Mouse (Mus musculus) midbrain, embryonic 10.5 days (tissue): ENCODE measurements around the gene Sdr42e1. TPM values are rescaled to one million over a fixed set of nuclear protein-coding genes. Genes with fewer than 3 reads are reported as not detected.

Source experiments
- DNase-seq: peaks from one replicate; pipeline ENCODE4 v3.0.0-alpha.2; 2017; ENCODE audit warnings: low spot score
- H3K27ac ChIP-seq: fragments of 300-500 bp; sonication (generic); replicated peaks from 2 replicates; pipeline ENCODE4 v1.5.1; 2016; ENCODE audit warnings: mild to moderate bottlenecking
- H3K27me3 ChIP-seq: fragments of 300-500 bp; sonication (generic); 2 replicates; pipeline ENCODE4 v1.6.1; 2016; ENCODE audit warnings: low read depth, mild to moderate bottlenecking; ENCODE audit not compliant: poor library complexity, severe bottlenecking
- H3K36me3 ChIP-seq: fragments of 300-500 bp; sonication (generic); 2 replicates; pipeline ENCODE4 v1.6.1; 2016; ENCODE audit warnings: mild to moderate bottlenecking, moderate library complexity
- H3K4me1 ChIP-seq: fragments of 300-500 bp; sonication (generic); 2 replicates; pipeline ENCODE4 v1.6.1; 2016
- H3K4me3 ChIP-seq: fragments of 300-500 bp; sonication (generic); 2 replicates; pipeline ENCODE4 v1.5.1; 2016; ENCODE audit warnings: mild to moderate bottlenecking, moderate library complexity
- H3K9me3 ChIP-seq: fragments of 300-500 bp; sonication (generic); replicated peaks from 2 replicates; pipeline ENCODE4 v1.6.1; 2016; ENCODE audit warnings: mild to moderate bottlenecking
- WGBS: fragments of 180-500 bp; shearing (Covaris S2); methylation state at CpG from one replicate; pipeline ENCODE4 v1.1.7; 2016; 5-methylcytosine and 5-hydroxymethylcytosine counted together
- polyA plus RNA-seq: library from polyadenylated mRNA; unstranded; fragments of >200 nt; fragmentation: Nextera tagmentation; extraction: Ambion mirVana; gene quantifications from 2 replicates; pipeline ENCODE4 v1.2.1, GENCODE M21; 2016

Gene Sdr42e1
- polyA plus RNA-seq, 1 experiment from 2014 or later = 0.46 TPM

- 89% methylated on average over 7 of the region's 7 CpGs for WGBS
- DNase-seq = no peak
- Histone ChIP-seq H3K36me3 (no peaks in the 10 kb centered on the region), H3K4me3 (no peak overlapping the region), H3K27ac (no peak overlapping the region), H3K9me3 (no peaks in the 10 kb centered on the region), H3K4me1 (no peaks in the 10 kb centered on the region), H3K27me3 (no peaks in the 10 kb centered on the region)
Measured at GRCm38 (mm10) chr8:117687890-117688289, 14.4 kb upstream of the Sdr42e1 start.

GRCm38 (mm10) chr8:117684504-117684903, 11.0 kb upstream of the Sdr42e1 start:
- no peak overlapping the region for H3K27ac ChIP-seq
- H3K4me1 ChIP-seq = no peaks in the 10 kb centered on the region
- 81% methylated on average over 11 of the region's 11 CpGs for WGBS
- H3K27me3 ChIP-seq = no peaks in the 10 kb centered on the region
- no peaks in the 10 kb centered on the region for H3K9me3 ChIP-seq
- no peaks in the 10 kb centered on the region for H3K36me3 ChIP-seq
- DNase-seq = no peak
- no peak overlapping the region for H3K4me3 ChIP-seq

GRCm38 (mm10) chr8:117683925-117684472, 10.5 kb upstream of the Sdr42e1 start:
- Histone ChIP-seq H3K4me3 (no peak overlapping the region), H3K27ac (no peak overlapping the region), H3K36me3 (no peaks in the 10 kb centered on the region), H3K9me3 (no peaks in the 10 kb centered on the region), H3K27me3 (no peaks in the 10 kb centered on the region), H3K4me1 (no peaks in the 10 kb centered on the region)
- DNase-seq = no peak
- WGBS = 89% methylated on average over 10 of the region's 10 CpGs

GRCm38 (mm10) chr8:117678650-117679049, 5.2 kb upstream of the Sdr42e1 start:
- Histone ChIP-seq H3K9me3 (no peaks in the 10 kb centered on the region), H3K27ac (no peak overlapping the region), H3K4me1 (peaks cover 2% of the 10 kb centered on the region; the same call in 1 of the 2 replicates), H3K27me3 (no peaks in the 10 kb centered on the region), H3K36me3 (no peaks in the 10 kb centered on the region), H3K4me3 (no peak overlapping the region)
- WGBS = 87% methylated on average over 4 of the region's 4 CpGs
- no peak for DNase-seq

GRCm38 (mm10) chr8:117677011-117677410, 3.5 kb upstream of the Sdr42e1 start:
- no peak for DNase-seq
- Histone ChIP-seq H3K9me3 (no peaks in the 10 kb centered on the region), H3K36me3 (no peaks in the 10 kb centered on the region), H3K27me3 (no peaks in the 10 kb centered on the region), H3K4me1 (peaks cover 7% of the 10 kb centered on the region), H3K4me3 (no peak overlapping the region), H3K27ac (no peak overlapping the region)
- WGBS = 90% methylated on average over 8 of the region's 8 CpGs

GRCm38 (mm10) chr8:117676460-117676859, 3.0 kb upstream of the Sdr42e1 start:
- H3K27ac ChIP-seq = no peak overlapping the region
- H3K36me3 ChIP-seq = no peaks in the 10 kb centered on the region
- no peaks in the 10 kb centered on the region for H3K27me3 ChIP-seq
- WGBS = 81% methylated on average over 9 of the region's 9 CpGs
- H3K4me1 ChIP-seq = peaks cover 7% of the 10 kb centered on the region
- H3K9me3 ChIP-seq = no peaks in the 10 kb centered on the region
- DNase-seq = no peak
- H3K4me3 ChIP-seq = no peak overlapping the region

GRCm38 (mm10) chr8:117675171-117675570, 1.7 kb upstream of the Sdr42e1 start:
- 82% methylated on average over 5 of the region's 5 CpGs for WGBS
- DNase-seq = no peak
- Histone ChIP-seq H3K36me3 (no peaks in the 10 kb centered on the region), H3K27ac (no peak overlapping the region), H3K4me1 (peaks cover 7% of the 10 kb centered on the region), H3K27me3 (no peaks in the 10 kb centered on the region), H3K9me3 (no peaks in the 10 kb centered on the region), H3K4me3 (no peak overlapping the region)

- Histone ChIP-seq H3K4me3 (no peak overlapping the region), H3K27me3 (no peaks in the 10 kb centered on the region), H3K27ac (no peak overlapping the region), H3K9me3 (no peaks in the 10 kb centered on the region), H3K36me3 (no peaks in the 10 kb centered on the region), H3K4me1 (peaks cover 7% of the 10 kb centered on the region)
- no peak for DNase-seq
- WGBS = 90% methylated on average over 3 of the region's 3 CpGs
Measured at GRCm38 (mm10) chr8:117672558-117672957, 931 bp downstream of the Sdr42e1 start.

- no peaks in the 10 kb centered on the region for H3K36me3 ChIP-seq
- H3K9me3 ChIP-seq = no peaks in the 10 kb centered on the region
- H3K27ac ChIP-seq = no peak overlapping the region
- no peaks in the 10 kb centered on the region for H3K27me3 ChIP-seq
- no peak for DNase-seq
- WGBS = 63% methylated on average over 11 of the region's 11 CpGs
- no peak overlapping the region for H3K4me3 ChIP-seq
- peaks cover 7% of the 10 kb centered on the region for H3K4me1 ChIP-seq
Measured at GRCm38 (mm10) chr8:117670461-117670860, 3.0 kb downstream of the Sdr42e1 start.

- Histone ChIP-seq H3K36me3 (no peaks in the 10 kb centered on the region), H3K27ac (no peak overlapping the region), H3K9me3 (no peaks in the 10 kb centered on the region), H3K4me1 (no peaks in the 10 kb centered on the region), H3K27me3 (no peaks in the 10 kb centered on the region), H3K4me3 (no peak overlapping the region)
- WGBS = 82% methylated on average over 13 of the region's 13 CpGs
- no peak for DNase-seq
Measured at GRCm38 (mm10) chr8:117667349-117668124, 6.0 kb downstream of the Sdr42e1 start.

- 60% methylated on average over 11 of the region's 11 CpGs for WGBS
- H3K27ac ChIP-seq = peak overlapping the region; percentile 67
- no peaks in the 10 kb centered on the region for H3K27me3 ChIP-seq
Measured at GRCm38 (mm10) chr8:117660358-117661031, 13.0 kb downstream of the Sdr42e1 start.

GRCm38 (mm10) chr8:117658990-117659389, 14.5 kb downstream of the Sdr42e1 start:
- Histone ChIP-seq H3K9me3 (no peaks in the 10 kb centered on the region), H3K36me3 (no peaks in the 10 kb centered on the region), H3K27me3 (no peaks in the 10 kb centered on the region), H3K27ac (no peak overlapping the region), H3K4me3 (no peak overlapping the region), H3K4me1 (peaks cover 13% of the 10 kb centered on the region)
- DNase-seq = no peak
- 80% methylated on average over 7 of the region's 7 CpGs for WGBS

More at GRCm38 (mm10) chr8:117660358-117661031, 13.0 kb downstream of the Sdr42e1 start:
- Histone ChIP-seq H3K9me3 (no peaks in the 10 kb centered on the region), H3K4me1 (peaks cover 13% of the 10 kb centered on the region), H3K36me3 (no peaks in the 10 kb centered on the region), H3K4me3 (no peak overlapping the region)
- peak; percentile 58 for DNase-seq

GRCm38 (mm10) chr8:117652318-117652717, 21.2 kb downstream of the Sdr42e1 start:
- no peaks in the 10 kb centered on the region for H3K4me1 ChIP-seq
- no peak overlapping the region for H3K4me3 ChIP-seq
- WGBS = 88% methylated on average over 1 of the region's 1 CpGs
- no peaks in the 10 kb centered on the region for H3K27me3 ChIP-seq
- H3K9me3 ChIP-seq = no peaks in the 10 kb centered on the region
- no peaks in the 10 kb centered on the region for H3K36me3 ChIP-seq
- no peak overlapping the region for H3K27ac ChIP-seq
- no peak for DNase-seq
